Mouse (Mus musculus) megakaryocyte, embryonic 14.5 days (primary cell): ENCODE results near the gene Olfm2.

Experiments
- FLI1 ChIP-seq: IDR thresholded peaks from 2 replicates; pipeline ENCODE4 v1.6.1; 2012; ENCODE audit warnings: low read length, inconsistent platforms, mixed read lengths
- GATA1 ChIP-seq: IDR thresholded peaks from 3 replicates; pipeline ENCODE4 v1.6.1; 2012; ENCODE audit warnings: mixed read lengths, low read length, inconsistent platforms, borderline replicate concordance

DNA sequence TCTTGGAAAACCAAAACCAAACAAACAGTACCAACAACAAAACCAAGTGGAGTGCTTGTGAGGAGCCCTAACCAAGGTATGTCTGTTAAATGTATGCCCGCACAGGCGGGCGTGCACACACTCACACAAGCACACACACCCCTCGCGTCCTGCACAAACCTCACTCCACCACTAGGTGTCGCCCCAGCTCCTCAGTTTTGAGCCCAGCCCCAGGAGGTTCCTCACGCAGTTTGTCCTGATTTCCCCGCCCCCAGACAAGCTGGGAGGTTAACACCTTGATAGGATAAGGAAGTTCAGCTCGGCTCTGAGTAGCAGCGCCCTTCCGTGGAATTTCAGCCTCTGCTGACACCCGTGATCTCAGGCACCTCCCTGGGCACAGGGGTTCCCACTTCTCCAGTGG is 5.7 kb downstream of the Olfm2 start:
- TF ChIP-seq GATA1 (no peak), FLI1 (no peak)
